Mouse (Mus musculus) left cerebral cortex, postnatal 4 days (tissue): ENCODE data around the gene Diras2. TPM values are rescaled to one million over a fixed set of nuclear protein-coding genes. Genes with fewer than 3 reads are reported as not detected.

Experiments used
- DNase-seq: peaks from one replicate; pipeline ENCODE4 v3.0.0-alpha.2; 2022
- intact Hi-C: fragments of 180-260 bp; cut with DNase I; formaldehyde crosslinking; loops from one replicate; pipeline ENCODE4 v1.15.1; 2025
- total RNA-seq, 2 experiments: library from RNA; stranded (reverse); gene quantifications; 2 replicates each; pipeline ENCODE4 v1.2.3; 2021

Diras2 gene
- 10 to 100 TPM; 77.9 to 80.1 TPM for total RNA-seq

DNA sequence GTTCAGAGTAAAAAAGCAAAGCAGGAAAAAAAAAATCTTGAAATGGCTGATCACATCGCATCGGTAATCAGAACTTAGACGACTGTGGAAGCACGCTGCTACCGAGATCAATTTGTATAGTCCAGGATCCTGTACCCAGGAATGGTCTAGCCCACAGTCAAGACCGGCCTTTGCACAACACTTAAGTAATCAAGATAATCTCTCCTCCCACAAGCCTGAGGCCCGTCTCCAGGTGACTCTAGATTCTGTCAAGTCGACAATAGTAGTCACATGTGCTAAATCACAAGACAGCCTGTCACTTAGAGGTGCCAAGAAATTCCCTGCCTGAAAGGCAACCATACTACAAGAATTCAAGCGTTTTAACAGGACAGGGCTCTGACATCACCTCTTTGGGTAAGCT is at the start of gene Diras2:
Diras2 (minus strand) TSS at position 159 of the 400 bp plus-strand sequence.
- no peak for DNase-seq
- intact Hi-C loops = loop anchor here (10.0 kb wide), 1 partner anchor 696 kb away; no protein-coding TSS in a partner anchor

DNA sequence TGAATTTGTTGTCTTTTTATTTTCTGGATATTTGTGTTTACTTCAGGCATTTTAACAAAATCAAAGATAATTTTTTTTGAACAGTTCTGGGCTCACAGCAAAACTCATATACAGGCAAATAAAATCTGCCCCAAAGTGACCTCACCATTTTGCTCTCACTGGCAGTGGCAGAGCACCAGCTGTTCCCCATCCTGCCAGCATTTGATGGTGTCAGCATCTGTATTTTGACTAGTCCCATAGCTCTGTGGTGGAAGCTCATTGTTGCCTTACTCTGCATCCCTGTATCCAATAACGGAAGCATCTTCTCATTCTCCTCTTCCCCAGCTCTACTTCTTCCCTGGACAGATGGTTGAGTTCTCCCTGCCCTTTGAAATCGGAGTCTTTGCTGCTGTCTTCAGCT is 47.7 kb upstream of the Diras2 start:
- no peak for DNase-seq
- intact Hi-C loops = no loop called here

DNA sequence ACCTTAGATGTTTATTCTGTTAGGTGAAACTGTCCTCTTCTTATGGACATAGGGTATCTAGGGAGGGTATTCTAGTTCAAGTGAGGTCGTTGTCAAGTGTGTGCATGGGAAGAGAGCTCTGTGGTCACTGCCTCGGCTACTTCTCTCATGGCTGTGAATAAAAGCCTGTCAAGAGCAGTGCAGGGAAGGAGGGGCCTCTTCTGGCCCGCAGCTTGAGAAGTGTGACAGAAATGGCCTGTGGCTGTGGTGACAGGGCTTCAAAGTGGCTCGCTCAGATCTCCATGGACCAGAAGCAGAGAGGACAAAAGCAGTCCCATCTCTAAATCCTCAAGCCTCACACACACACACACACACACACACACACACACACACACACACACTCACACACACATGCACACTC is 46.9 kb upstream of the Diras2 start:
- intact Hi-C loops = no loop called here
- DNase-seq = no peak

DNA sequence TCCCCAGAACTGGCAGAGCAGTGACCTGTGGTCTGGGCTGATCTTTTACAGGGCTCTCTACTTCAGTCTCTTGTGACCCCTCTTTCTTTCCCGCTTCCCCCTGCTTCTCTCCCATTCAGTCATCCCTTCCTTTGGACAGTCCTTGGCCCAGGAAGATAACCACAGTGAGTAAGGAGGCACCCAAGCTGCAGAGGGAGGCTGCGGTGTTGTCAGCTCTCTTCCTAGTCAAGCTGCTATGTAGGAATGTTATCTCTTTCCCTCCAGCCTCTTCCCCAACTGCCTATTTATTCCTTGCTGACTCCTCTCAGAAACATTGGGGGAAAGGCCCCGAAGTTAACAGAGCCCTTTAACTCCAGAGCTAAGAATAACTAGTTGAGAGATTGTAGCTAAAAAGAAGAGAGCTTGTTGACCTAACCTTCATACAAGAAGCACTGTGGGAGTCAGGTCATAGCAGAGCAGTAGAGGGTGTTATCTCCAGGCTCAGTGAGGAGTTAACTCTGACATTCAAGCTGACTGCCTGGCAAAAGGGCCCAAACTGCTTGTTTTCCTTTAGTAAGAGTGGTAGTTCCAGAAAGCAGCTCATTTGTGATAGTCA is 46.3 kb upstream of the Diras2 start:
- DNase-seq = no peak
- intact Hi-C loops = no loop called here

DNA sequence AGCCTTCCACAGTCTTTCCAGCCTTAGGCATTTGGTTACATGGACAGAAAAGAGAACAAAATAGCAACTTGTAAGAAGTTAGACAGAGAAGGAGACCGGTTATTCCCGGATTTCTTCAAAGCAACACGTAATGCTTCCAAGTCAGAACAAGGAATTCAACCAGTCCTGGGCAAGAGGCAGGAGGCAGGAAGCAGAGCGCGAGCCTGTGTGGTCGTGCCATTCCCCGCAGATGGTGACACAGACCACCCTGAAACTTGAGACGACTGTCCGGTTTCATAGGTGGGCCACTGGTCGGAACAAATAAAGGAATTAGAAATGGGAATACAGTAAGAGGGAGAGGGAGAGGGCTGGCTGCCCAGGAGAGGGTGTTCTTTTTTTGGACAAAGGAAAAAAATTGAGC is 45.8 kb upstream of the Diras2 start:
- no peak for DNase-seq
- intact Hi-C loops = no loop called here

DNA sequence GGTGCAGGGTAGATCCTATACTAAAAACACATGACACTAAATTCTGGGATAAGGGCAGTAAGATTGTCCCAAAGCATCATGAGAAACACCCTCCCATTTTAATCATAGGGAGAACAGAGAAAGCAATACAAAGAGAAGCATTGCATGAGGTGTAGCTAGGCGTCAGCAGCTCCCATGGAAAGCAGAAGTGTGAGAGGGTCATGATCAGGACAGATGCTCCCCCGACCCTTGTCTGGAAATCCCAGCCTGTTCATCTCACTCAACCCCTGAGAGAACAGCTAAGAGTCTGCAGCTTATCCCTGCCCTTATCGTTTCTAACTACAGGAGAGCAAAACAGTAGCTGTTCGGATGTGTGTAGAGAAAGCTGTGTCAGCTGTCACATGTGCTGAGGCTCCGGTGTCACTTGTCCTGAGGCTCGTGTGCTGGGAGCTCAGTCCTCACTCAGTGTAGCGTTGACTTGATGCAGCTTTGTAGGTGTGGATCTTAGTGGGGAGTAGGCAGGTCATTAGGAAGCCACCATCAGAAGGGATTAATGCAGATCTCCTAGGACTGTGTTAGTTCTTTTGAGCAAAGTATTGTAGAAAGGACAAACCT is 45.0 kb upstream of the Diras2 start:
- intact Hi-C loops = no loop called here
- DNase-seq = no peak

DNA sequence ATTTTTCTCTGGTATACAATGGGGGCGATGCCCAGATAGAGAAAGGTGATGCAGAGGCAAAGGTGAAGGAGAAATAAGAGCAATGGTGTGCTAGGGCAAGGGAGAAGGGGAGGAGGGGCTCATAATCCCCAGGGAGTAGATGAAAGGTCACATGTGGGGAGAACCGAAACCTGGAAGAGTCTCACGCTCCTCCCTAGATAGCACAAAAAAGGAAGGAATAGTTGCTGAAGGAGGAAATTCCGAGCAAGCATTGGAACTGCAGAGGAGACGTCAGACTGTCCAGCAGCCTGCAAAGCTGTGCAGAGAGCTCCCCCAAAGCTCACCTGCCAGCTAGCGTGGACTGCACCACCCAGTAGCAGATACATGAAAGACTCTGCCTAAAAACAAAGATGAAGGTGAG is 44.4 kb upstream of the Diras2 start:
- intact Hi-C loops = no loop called here
- no peak for DNase-seq

DNA sequence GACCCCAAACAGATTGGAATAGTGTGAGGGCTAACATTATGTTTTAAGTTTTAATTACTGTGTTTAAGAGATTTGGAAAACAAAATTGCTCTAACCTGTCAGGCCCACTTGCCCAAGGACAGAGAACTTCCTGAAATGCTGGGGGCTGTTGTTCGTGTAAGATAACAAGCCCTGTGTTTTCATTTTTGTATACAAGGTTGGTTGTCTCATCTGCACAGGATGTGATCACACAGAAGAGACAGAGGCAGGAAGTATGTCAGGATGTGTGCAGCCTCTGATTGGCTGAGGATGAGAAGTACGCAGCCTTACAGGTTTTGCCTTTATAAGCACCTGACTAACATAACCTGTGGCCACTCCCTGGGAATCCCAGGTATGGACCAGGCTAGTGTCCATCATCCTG is 43.2 kb upstream of the Diras2 start:
- DNase-seq = no peak
- intact Hi-C loops = no loop called here

DNA sequence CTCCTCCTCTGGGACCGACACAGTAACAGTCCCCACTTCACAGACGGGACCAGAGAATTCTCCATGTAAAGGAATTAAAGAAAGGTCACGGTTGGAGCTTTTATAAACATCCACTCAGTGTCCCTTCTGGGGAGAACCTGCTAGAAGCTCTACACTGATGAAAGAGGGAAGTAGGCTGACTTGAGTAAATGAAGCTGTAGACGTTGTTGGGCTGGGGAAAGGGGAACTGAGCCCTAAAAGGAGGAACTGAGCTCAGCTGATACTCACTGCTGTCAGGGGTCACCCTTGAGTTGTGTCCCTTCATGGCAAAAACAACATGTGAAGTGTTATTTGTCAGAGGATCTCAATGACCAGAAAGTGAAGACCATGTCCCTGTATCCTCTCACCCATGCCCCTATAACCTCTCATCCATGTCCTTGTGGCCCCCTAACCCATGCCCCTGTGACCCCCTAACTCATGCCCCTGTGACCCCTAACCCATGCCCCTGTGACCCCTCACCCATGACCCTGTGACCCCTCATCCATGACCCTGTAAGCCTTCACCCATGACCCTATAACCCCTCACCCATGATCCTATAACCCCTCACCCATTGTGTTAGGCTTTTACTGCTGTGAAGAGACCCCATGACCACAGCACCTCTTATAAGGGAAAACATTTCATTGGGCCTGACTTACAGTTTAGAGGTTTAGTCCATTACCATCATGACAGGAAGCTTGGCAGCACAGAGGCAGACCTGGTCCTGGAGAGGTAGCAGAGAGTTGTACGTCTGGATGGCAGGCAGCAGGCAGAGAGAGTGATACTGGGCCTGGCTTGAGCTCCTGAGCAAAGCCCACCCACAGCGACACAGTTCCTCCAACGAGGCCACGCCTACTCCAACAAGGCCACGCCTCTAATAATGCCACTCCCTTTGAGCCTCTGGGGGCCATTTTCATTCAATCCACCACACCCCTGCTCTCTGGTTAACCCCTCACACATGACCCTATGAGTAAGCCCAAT is 41.7 kb upstream of the Diras2 start:
- DNase-seq = no peak
- intact Hi-C loops = no loop called here

DNA sequence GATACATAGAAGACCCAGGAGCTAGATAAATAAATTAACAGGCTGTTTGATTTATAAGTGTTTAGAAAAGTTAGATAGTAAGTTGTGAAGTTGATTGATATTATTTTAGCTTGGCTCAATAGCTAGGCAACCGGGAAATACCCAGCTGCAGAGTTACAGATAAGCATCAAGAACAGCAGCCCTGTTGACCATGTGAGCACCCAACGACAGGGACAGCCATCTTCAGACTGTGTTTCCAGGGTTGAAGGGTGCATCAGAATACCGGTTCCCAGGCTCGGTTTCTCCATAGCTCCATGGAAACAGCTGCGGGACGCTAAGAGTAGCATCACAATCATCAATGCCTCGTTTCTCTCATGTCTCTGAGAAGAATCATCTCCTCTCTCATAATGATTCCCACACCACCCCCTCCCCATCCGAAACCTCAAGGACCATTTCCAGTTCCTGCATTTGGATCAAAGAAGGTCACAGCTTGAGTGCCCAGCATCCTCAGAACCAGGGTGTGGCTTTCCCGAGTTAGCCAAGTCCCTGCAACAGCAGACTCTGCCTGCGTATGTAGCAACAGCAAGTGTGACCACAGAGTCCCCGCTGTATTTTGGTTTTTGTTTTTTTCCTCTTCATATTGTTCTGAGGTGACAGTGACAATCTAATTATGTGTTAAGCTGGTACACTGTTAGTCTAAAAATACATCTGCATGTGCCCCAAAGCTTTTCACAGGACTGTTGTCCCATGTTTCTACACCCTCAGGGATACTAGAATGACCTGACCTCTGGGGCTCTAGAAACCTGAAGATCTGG is 40.7 kb upstream of the Diras2 start:
- intact Hi-C loops = no loop called here
- no peak for DNase-seq

DNA sequence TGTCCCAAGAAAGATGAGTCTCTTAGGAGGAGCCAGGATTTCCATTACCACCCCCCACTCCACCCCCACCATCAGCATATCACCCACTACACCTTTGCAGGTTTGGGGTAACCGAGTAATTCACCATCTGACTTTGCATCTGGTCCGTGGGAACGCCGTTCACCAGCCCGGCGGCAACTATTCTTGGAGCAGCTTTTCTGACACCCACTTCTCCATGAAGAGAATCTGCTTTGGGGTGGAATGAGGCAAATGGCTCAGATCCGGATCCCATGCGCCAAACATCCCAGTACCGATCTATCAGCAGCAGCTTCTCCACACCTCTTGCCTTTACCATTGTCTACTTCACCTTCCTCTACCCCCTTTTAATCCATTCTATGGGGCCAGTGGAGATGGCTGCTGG is 39.2 kb upstream of the Diras2 start:
- intact Hi-C loops = no loop called here
- DNase-seq = no peak

DNA sequence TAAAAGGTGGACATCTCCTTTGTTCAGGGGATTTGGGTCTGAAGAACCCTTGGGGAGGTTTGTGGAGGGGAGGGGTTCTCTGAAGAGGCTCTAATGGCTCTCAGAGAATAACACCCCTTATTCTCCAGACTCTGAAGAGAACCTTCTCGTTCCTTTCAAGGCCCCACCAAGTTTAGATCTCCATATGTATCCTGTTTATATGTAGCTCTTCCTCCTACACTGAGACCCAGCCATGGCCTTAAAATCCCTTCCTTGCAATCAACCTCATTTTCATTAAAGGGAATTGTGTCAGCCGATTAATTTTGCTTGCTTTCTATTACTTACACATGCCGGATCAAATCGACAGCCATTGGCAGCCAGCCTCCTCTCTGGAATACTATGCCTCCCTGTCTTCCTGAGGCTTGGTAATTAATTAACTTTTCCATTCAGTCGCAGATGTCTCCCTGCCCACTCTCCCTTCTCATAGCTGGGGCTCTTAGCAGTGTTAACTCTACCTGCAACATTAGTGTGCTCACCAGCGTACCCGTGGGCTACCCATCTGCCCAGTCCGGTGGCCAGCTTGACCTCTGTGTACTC is 38.2 kb upstream of the Diras2 start:
- peak; percentile 20 for DNase-seq
- intact Hi-C loops = loop anchor here (10.0 kb wide), 1 partner anchor 314 kb away; no protein-coding TSS in a partner anchor

DNA sequence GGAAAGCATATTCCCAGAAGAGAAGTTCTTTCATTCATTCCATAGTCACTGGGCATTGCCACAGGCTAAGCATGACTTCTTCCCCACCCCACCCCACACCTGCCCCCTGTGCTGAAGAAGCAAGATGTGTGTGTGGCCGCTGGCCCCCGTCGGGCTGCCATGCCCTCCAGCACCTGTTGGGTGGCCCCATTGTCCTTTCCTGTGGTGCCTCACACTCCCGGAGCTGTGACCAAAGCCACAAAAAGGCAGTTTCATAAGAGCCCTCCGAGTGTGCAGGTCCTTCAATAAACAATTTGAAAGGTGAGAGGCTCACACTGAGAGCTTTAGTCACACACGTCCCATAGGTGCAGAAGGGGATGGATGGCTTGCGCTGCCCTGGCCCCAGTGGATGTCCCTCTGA is 35.7 kb upstream of the Diras2 start:
- intact Hi-C loops = loop anchor here (10.0 kb wide), 1 partner anchor 312 kb away; no protein-coding TSS in a partner anchor
- no peak for DNase-seq

DNA sequence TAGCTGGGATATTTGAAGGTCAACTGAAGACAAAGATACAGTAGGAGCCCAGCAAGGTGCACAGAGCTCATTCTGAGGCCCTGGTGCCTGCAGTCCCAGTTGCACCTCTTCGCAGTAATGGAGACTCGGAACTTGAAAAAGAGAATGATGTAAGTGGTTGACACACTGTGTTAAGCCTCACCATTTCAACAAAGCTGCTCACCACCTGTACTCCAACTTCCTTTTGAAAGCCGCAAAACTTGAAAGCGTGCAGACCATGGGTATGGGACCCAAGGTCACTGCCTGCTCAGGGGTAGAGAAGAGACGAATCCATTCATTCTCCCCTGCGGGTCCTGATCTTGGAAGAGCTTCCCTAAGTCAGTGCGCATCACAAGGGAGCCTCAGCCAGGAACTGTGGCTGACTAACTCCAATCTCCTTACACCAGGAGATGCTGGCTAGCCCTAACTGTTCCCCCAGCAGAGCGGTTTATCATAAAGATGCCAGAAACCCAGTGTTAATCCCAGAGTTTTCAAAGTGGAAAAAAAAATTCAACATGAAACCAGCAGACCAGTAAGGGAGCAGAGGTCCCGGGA is 35.2 kb upstream of the Diras2 start:
- intact Hi-C loops = loop anchor here (10.0 kb wide), 1 partner anchor 311 kb away; no protein-coding TSS in a partner anchor
- DNase-seq = no peak

DNA sequence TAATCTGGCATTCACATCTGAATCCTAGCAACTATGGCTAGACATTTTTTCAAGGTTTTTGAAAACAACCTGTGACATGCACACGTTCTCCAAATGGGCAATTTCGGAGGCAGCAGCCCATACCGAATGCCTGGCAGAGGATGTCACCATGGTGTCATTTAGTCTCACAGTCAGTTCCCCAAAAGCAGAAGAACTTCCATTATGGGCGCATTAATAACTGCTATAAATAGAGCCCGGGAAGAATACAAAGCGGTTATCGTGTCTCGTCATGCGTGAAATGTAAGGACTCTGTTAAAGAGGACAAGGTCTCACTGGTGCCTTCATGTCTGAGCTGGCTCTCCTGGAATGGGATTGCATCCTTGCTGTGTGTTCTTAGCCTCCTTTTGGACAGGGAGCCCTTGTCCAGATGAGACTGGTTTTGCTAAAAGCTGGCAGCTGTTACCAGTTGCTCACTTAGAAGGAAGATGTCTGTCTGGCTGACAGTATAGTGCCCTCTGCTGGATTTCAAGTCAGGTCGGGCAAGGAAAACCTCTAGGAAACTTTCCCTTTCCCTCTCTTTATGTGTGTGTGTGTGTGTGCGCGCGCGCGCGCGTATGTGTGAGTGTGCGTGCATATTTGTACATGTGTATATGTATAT is 34.1 kb upstream of the Diras2 start:
- DNase-seq = peak; percentile 17
- intact Hi-C loops = loop anchor here (10.0 kb wide), 1 partner anchor 310 kb away; no protein-coding TSS in a partner anchor

DNA sequence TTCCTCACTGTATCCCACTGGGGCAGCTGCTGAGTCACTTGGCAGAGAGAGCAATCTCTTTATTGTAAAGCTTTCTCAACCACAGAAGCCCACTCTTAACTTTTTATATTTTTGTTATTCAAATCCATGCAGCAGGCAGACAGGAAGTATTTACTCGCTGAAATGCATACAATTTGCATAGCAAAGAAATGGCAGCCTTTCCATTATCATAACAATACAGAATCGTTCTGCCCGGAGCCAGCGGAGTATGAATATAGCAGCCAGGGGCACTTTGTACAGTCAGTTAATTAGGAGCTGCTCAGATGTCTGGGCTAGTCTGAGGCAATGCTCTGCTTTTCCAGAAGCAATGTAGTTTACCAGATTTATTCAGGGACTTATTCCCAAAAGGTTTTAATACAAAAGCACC is 31.1 kb upstream of the Diras2 start:
- intact Hi-C loops = loop anchor here (10.0 kb wide), 1 partner anchor 307 kb away; no protein-coding TSS in a partner anchor
- DNase-seq = no peak

DNA sequence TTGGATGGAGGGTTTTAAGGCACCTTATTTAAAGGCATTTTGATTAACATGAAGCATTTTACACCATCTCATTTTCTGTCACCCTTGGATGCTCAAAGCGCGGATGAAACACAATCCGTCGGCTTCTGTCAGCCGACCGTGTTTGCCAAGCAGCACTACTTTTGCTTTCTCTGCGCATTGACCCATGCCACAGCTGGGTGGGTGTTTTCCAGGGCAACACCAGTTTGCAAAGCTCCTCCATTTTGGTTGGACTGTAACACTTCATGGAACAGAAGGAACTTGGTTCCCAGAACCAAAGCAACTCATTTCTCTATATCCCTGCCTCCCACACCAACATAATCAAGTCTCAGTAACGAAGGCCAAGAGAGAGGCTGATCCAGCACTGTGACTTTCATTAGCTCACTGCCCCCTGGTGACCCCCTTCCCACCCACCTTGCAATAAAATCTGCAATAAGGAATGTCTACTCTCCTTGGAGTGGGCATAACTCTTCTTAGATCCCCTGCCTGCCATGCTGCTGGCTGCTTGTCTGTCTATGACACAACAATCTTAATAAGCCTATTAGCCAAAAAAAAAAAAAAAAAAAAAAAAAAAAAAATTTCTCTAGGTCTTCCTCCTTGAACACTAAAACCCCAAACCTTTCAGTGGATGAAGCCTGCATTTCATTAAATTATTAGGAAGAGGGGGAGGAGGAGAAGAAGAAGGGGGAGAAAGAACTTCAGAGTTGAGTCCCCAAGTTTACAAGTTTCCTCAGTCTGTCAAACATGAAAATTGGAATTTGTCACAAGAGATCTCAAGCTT is 30.5 kb upstream of the Diras2 start:
- no peak for DNase-seq
- intact Hi-C loops = loop anchor here (10.0 kb wide), 1 partner anchor 307 kb away; no protein-coding TSS in a partner anchor

DNA sequence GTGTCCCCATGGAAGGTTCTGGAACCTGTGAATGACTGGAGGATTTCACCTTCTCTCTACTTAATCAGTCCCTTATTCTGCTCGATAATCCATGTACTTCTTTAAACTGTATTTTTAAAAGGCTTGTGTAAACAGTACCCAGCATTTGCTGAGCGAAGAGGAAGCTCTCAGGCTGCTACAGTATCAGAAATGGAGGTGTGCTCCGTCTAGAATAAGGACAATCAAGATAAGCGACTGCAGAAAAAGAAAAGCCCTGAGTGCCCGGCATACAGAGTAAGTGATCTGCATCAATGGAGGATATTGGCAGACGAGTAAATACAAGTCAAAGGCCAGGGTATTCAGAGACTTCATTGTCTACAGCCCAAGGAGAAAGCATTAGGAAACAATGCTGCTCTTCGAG is 26.3 kb upstream of the Diras2 start:
- intact Hi-C loops = no loop called here
- DNase-seq = no peak
